Mouse (Mus musculus): ENCODE data around the gene Oas1e. TPM values are rescaled to one million over a fixed set of nuclear protein-coding genes. Genes with fewer than 3 reads are reported as not detected.

Gene Oas1e
- polyA plus RNA-seq (2015; fragmentation: Illumina TruSeq; extraction: RNeasy Lipid Tissue Mini Kit (QIAGEN cat#74804); ENCODE audit: low read depth, low replicate concordance) = not detected

GRCm38 (mm10) chr5:120795480-120796034, at the start of gene Oas1e:
Gene Oas1e, minus strand, starts transcription at chr5:120795530.

GRCm38 (mm10) chr5:120811951-120812819, 16.9 kb upstream of the Oas1e start, which contains the start of gene Oas1c:
Gene Oas1c, minus strand, starts transcription at chr5:120812514.

GRCm38 (mm10) chr5:120777478-120777877, 17.9 kb downstream of the Oas1e start, which contains the start of gene Oas3:
Gene Oas3, minus strand, starts transcription at chr5:120777661.

GRCm38 (mm10) chr5:120749688-120750087, 45.6 kb downstream of the Oas1e start, which contains the start of gene Oas2:
Gene Oas2, minus strand, starts transcription at chr5:120749853.

Other genes starting within 250 kb of the Oas1e start
- 20.2 TPM for gene Tpcn1, start 206.9 kb downstream of the Oas1e start, polyA plus RNA-seq (2015; fragmentation: Illumina TruSeq; extraction: RNeasy Lipid Tissue Mini Kit (QIAGEN cat#74804); ENCODE audit: low read depth, low replicate concordance)
- gene Iqcd, start 206.5 kb downstream of the Oas1e start, polyA plus RNA-seq (2015; fragmentation: Illumina TruSeq; extraction: RNeasy Lipid Tissue Mini Kit (QIAGEN cat#74804); ENCODE audit: low read depth, low replicate concordance) = 1.6 TPM
- gene Rita1, start 182.9 kb downstream of the Oas1e start, polyA plus RNA-seq (2015; fragmentation: Illumina TruSeq; extraction: RNeasy Lipid Tissue Mini Kit (QIAGEN cat#74804); ENCODE audit: low read depth, low replicate concordance) = 38.2 TPM
- gene Ddx54, start 182.8 kb downstream of the Oas1e start, polyA plus RNA-seq (2015; fragmentation: Illumina TruSeq; extraction: RNeasy Lipid Tissue Mini Kit (QIAGEN cat#74804); ENCODE audit: low read depth, low replicate concordance) = 21.0 TPM
- not detected for gene Cfap73, start 161.3 kb downstream of the Oas1e start, polyA plus RNA-seq (2015; fragmentation: Illumina TruSeq; extraction: RNeasy Lipid Tissue Mini Kit (QIAGEN cat#74804); ENCODE audit: low read depth, low replicate concordance)
- gene Rasal1, start 146.7 kb downstream of the Oas1e start, polyA plus RNA-seq (2015; fragmentation: Illumina TruSeq; extraction: RNeasy Lipid Tissue Mini Kit (QIAGEN cat#74804); ENCODE audit: low read depth, low replicate concordance) = 49.7 TPM
- gene Dtx1, start 83.6 kb downstream of the Oas1e start, polyA plus RNA-seq (2015; fragmentation: Illumina TruSeq; extraction: RNeasy Lipid Tissue Mini Kit (QIAGEN cat#74804); ENCODE audit: low read depth, low replicate concordance) = 47.7 TPM
- gene Oas2, start 45.7 kb downstream of the Oas1e start, polyA plus RNA-seq (2015; fragmentation: Illumina TruSeq; extraction: RNeasy Lipid Tissue Mini Kit (QIAGEN cat#74804); ENCODE audit: low read depth, low replicate concordance) = 0.51 TPM
- not detected for gene Oas3, start 17.9 kb downstream of the Oas1e start, polyA plus RNA-seq (2015; fragmentation: Illumina TruSeq; extraction: RNeasy Lipid Tissue Mini Kit (QIAGEN cat#74804); ENCODE audit: low read depth, low replicate concordance)
- gene Oas1c, start 17.0 kb upstream of the Oas1e start, polyA plus RNA-seq (2015; fragmentation: Illumina TruSeq; extraction: RNeasy Lipid Tissue Mini Kit (QIAGEN cat#74804); ENCODE audit: low read depth, low replicate concordance) = 1.1 TPM
- not detected for gene Oas1f, start 51.8 kb upstream of the Oas1e start, polyA plus RNA-seq (2015; fragmentation: Illumina TruSeq; extraction: RNeasy Lipid Tissue Mini Kit (QIAGEN cat#74804); ENCODE audit: low read depth, low replicate concordance)
- not detected for gene Oas1h, start 65.9 kb upstream of the Oas1e start, polyA plus RNA-seq (2015; fragmentation: Illumina TruSeq; extraction: RNeasy Lipid Tissue Mini Kit (QIAGEN cat#74804); ENCODE audit: low read depth, low replicate concordance)
- gene Oas1g, start 92.1 kb upstream of the Oas1e start, polyA plus RNA-seq (2015; fragmentation: Illumina TruSeq; extraction: RNeasy Lipid Tissue Mini Kit (QIAGEN cat#74804); ENCODE audit: low read depth, low replicate concordance) = not detected
- gene Oas1a, start 112.0 kb upstream of the Oas1e start, polyA plus RNA-seq (2015; fragmentation: Illumina TruSeq; extraction: RNeasy Lipid Tissue Mini Kit (QIAGEN cat#74804); ENCODE audit: low read depth, low replicate concordance) = 1.0 TPM
- gene Oas1d, start 119.0 kb upstream of the Oas1e start, polyA plus RNA-seq (2015; fragmentation: Illumina TruSeq; extraction: RNeasy Lipid Tissue Mini Kit (QIAGEN cat#74804); ENCODE audit: low read depth, low replicate concordance) = not detected
- 237 TPM for gene Rph3a, start 214.6 kb upstream of the Oas1e start, polyA plus RNA-seq (2015; fragmentation: Illumina TruSeq; extraction: RNeasy Lipid Tissue Mini Kit (QIAGEN cat#74804); ENCODE audit: low read depth, low replicate concordance)